Mouse (Mus musculus) layer of hippocampus, postnatal 25 days (tissue): ENCODE measurements around the gene Tmed11. TPM values are rescaled to one million over a fixed set of nuclear protein-coding genes. Genes with fewer than 3 reads are reported as not detected.
"Not testable (repeated sequence)": the region's sequence is repeated elsewhere in the genome, so short reads cannot be mapped to it uniquely, and the experiment has no call there.

ENCODE experiments used
- DNase-seq, 2 experiments: peaks; one replicate each; pipeline ENCODE4 v3.0.0; 2022; ENCODE audit warnings: mixed read lengths in 2 of 2, low spot score in 1 of 2; ENCODE audit errors: extremely low spot score in 1 of 2
- total RNA-seq, 2 experiments: library from RNA; stranded (reverse); gene quantifications; 2 replicates each; pipeline ENCODE4 v1.2.3; 2021

The Tmed11 gene
- not detected for total RNA-seq

DNA sequence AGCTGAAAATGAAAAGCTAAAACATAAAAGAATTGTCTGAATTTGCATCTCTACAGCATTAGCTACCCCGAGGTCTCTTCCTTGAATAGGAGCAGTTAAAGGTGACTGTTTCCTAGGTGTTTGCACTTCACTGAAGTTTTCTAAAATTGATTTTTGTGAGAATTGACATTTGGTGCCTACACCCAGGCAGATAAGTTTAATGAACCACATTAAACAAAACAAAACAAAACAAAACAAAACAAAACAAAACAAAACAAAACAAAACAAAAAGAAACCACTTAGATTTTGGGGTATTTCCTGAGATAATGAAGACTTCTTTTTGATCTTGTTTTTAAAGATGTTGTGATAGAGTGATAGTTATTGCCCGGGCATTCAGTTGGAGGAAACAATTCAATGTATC, at the start of gene Tmed11:
TSS of gene Tmed11 (minus strand) at position 101 of the 400 bp plus-strand sequence.
- DNase-seq, result not testable (repeated sequence)

DNA sequence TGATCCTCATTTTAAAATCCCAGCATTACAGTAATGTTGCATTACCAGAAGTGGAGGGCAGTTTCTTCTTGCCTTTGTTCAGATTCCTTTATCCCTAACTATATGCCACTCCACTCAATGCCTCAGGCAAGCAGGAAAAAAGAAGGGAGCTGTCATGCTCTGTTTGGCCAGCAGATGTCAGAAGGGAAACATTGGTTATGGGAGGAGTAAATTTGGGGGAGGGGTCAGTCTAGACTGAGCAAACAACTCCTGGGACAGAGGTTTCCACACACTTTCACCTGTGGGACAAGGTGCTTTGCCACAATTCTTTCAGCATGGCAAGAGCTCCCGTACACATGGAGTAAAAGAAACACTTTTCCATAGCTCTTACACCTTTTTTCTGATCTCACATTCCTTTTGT, 41.0 kb upstream of the Tmed11 start:
- DNase-seq, result peak in 1 of 2 experiments; percentile 3

DNA sequence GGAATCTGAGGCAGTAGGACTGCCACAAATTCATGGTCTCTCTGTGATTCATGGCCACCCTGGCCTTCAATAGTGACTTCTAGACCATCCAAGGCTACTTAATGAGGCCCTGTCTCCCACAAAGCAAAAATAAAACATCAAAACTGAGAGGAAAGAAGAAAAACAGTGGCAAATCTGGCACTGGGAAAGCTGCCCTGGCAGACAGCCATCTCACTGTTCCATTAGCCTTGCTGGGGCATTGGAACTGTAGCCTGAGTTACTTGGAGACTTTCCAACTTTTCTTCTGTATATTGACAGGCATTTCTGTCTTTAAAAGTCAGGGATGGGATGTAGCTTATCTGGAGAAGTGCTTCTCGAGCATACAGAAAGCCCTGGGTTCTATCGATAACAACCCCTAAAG, 28.1 kb upstream of the Tmed11 start:
- DNase-seq, result peak in 1 of 2 experiments; percentile 3

DNA sequence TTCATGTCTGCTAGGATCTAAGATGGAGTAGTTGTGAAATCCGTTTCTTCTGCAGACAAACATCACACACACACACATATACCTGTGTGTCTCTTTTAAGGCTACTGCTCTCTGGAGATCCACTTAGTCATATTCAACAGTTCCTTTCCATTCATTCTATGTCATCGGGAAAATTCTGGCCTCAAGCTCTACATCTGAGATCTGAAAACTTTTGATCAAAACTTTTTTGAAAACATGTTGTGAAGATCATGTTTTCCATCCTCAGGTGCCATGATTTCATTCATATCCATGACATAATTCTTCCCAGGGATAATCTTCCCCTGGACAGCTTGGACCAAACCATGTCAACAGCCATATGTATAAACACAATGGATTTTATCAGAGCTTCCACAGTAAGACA, 13.6 kb upstream of the Tmed11 start, which contains the start of gene Vmn2r8:
TSS of gene Vmn2r8 (minus strand) at position 101 of the 400 bp plus-strand sequence.
- DNase-seq, result not testable (repeated sequence)

DNA sequence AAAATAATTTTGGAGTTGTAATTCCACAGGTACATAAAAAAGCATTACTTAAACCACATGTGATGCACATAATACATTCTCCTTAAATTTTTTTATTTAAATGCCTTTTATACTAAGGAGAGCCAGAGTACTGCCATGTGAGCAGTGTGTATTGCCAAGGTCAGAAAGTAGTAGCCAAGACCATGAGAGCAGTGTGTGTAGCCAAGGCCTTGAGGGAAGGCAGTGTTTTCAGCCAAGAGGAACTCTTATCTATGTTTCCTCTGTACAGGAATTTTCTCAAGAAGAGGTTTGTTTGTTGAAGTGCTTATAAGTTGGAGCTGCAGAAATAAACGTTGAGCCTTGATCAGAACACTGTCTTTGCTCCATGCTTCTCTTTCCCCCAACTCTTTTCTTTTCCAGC, 8.5 kb upstream of the Tmed11 start:
- no peak for DNase-seq

DNA sequence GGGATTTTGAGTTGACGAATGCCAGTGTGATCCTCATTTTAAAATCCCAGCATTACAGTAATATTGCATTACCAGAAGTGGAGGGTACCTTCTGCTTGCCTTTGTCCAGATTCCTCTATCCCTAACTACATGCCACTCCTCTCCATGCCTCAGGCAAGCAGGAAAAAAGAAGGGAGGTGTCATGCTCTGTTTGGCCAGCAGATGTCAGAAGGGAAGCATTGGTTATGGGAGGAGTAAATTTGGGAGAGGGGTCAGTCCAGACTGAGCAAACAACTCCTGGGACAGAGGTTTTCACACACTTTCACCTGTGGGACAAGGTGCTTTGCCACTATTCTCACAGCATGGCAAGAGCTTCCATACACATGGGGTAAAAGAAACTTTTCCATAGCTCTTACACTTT, 4.8 kb downstream of the Tmed11 start:
- DNase-seq, result peak in 1 of 2 experiments; percentile 38

DNA sequence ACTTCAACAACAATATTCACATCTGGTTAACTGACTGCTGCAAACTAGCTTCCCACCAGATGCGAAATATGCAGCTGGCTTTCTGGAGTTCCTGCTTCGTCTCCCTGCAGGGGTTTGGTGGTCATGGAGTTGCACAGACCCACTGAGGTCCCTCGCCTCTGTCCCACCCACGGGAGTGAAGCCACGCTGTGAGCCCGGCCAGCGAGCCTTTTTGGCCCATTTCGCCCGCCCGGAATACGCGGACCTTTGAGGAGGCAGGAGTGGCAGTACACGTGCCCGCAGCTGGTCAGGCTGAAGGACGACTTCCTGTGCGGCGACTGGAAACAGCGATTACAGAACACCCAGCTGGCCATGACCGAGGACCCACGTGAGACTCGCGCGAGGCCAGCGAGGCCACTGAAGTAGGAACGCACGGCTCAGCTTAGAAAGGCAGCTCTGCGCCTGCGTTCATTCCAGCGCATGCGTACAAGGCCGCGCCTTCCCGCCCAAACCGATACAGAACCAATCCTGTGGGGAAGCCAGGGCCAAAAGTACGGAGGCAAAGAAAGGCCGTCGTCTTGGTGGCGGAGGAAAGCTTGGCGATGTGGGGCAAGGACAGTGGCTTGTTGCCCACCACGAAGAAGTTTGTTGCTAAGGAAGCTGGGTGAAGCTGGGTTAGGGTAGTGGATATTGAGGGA, 20.4 kb downstream of the Tmed11 start, which contains the start of gene Rnf212:
TSS of gene Rnf212 (minus strand) at position 353 of the 677 bp plus-strand sequence.
- no peak for DNase-seq

DNA sequence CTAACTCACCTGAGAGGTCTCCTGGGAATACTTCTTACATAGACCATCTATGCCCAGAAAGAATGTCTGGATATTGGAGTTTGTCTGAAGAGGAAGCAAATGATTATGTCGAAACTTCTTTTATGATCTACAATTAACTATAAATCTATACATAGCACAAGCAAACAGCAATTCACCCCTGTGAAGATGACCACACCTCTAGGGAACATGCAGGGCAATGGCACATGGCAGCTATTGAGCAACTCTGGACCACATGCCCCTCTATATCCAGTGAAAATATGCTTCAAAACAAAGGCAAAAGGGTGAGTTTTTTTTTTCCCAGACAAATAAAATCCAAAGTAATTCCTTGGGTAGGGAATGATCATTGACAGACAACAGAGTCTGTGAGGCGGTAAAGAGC, 35.2 kb downstream of the Tmed11 start:
- DNase-seq, result no peak

DNA sequence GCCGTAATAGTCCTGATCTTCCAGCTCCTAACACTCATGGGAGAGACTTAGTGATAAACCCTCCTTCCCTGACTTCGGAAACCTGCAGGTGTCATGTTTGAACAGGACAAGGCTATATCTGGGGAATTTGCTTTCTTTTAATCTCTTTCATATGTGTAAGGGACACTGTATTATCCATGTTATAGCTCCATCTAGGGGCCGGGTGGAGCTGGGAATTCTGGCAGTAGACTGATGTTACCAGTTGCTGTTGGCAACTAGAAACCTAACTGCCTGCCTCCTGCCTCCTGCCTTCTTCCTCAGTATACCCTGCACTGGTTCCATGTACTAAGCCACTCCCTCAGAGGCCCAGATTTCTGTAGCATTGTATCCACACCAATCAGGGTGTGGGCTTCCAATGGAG, 36.8 kb downstream of the Tmed11 start:
- peak; percentile 13 to 46 for DNase-seq

DNA sequence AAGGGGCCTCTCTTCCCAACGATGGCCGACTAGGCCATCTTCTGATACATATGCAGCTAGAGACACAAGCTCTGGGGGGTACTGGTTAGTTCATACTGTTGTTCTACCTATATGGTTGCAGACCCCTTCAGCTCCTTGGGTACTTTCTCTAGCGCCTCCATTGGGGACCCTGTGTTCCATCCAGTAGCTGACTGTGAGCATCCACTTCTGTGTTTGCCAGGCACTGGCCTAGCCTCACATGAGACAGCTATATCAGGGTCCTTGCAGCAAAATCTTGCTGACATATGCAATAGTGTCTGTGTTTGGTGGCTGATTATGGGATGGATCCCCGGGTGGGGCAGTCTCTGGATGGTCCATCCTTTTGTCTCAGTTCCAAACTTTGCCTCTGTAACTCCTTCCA, 43.9 kb downstream of the Tmed11 start:
- DNase-seq, result not testable (repeated sequence)

DNA sequence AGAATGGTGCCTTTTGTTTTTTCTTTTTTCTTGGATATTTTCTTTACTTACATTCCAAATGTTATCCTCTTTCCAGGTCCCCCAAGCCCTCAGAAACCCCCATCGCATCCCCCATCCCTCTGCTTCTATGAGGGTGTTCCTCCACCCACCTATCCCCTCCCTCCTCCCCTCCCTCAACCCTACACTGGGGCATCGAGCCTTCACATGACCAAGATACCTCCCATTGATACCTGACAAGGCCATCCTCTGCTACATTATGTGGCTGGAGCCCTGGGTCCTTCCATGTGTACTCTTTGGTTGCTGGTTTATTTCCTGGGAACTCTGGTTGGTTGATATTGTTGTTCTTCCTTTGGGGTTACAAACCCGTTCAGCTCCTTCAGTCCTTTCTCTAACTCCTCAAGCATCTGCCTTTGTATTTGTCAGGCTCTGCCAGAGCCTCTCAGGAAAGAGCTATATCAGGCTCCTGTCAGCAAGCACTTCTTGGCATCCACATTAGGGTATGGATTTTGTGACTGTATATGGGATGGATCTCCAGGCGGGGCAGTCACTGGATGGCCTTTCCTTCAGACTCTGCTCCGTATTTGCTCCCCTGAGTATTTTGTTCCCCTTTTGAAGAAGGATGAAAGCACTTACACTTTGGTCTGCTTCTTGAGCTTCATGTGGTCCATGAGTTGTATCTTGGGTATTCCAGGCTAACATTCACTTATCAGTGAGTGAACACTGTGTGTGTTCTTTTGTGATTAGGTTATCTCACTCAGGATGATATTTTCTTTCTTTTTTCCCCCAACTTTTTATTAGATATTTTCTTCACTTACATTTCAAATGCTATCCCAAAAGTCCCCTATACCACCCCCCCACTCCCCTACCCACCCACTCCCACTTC, 44.6 kb downstream of the Tmed11 start:
- no peak for DNase-seq

DNA sequence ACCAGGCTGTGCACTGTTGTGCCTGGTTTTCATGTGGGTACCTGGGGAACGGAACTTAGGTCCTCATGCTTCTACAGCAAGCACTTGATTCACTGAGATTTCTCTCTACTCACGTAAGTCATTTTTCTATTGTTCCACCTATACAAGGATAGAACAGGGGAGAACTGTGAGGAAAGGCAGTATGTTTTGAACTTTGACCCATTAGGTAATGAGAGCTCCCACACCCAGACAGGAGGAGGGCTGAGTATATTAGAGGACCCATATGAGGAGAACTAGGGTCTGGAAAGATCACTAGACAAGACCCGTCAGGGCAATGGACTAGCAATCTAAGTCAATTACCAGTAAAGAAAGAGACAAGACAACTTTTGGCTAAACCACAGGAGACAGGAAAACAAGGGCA, 50.5 kb downstream of the Tmed11 start:
- DNase-seq, result no peak

DNA sequence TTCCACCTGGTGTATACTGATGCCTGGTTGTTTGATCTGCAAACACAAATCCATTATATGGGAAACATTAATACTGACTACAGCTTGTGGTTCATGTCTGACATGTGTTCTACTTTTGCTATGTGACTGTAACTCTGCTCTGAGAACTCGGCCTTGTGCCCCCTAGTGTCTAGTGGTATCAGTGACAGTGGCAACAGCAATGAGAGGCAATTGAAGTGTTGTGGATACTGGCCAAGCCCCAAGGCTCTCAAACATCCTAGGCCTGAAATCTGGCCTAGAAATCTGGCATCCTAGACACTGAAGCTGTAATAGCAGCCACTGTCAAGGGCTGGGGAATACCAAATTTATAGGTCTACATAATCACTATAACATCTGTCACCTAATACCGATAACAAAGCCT, 51.3 kb downstream of the Tmed11 start:
- no peak for DNase-seq

DNA sequence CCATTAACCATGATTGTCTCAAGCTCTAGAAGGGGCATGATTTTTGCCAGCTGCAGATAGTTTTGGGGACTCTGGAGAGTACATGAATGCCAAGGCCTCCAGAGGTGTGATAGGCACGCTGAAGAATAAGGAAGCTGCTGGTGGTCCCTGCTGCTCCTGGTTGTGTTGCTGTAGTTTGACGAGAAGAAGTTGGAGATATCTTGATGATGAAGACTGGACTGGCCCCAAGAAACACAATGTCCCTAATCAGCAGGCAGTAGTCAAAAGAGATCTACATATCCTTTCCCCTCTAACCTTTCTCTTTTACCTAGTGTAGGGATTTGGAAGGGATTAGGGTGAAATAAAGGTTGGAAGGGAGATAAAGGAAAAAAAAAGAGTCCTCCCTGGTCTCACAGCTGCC, 52.6 kb downstream of the Tmed11 start:
- DNase-seq, result no peak

DNA sequence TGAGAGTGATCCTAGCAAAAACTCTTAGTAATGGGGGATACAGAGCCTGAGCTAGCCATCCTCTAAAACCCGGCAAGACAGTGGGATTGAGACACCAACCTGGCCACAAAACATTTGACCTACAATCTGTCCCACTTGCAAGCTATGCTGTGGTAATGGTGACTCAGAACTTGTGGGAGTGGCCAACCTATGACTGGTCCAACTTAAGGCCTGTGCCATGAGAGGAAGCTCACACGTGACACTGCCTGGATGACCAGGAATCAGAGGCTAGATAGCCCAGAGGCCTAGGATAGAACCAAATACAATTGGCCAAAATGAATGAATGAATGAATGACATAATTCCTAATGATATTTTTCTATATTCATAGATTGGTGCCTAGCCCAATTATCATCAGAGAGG, 53.3 kb downstream of the Tmed11 start:
- no peak for DNase-seq

DNA sequence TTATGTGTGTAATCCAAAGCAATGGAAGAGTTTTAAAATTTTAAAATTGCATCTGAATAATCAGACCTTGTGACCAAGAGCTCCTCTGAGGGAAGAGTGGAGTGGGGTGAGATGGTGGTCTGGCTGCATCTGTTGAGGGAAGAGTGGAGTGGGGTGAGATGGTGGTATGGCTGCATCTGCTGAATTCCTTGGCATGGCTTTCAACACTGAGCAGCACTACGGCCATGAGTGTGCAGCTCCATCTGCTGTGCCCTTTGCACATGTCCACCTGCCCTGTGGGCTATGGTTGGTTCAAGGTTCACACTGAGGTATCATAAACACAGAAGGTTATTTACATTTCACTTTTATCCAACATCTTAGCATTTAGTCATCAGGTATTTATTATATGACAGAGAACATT, 67.7 kb downstream of the Tmed11 start:
- no peak for DNase-seq

Other genes with a start within 250 kb of the Tmed11 start
- 100 to 1,000 TPM; 519 to 570 TPM for gene Cplx1, start 245.3 kb downstream of the Tmed11 start, total RNA-seq
- gene Gak, start 165.6 kb downstream of the Tmed11 start, total RNA-seq, result 100 to 1,000 TPM in 1 of 2 experiments, 10 to 100 TPM in 1; 95.7 to 103 TPM
- gene Tmem175, start 165.6 kb downstream of the Tmed11 start, total RNA-seq, result 10 to 100 TPM; 39.6 to 47.4 TPM
- gene Idua, start 135.0 kb downstream of the Tmed11 start, total RNA-seq, result 10 to 100 TPM; 10.4 to 19.6 TPM
- gene Dgkq, start 125.7 kb downstream of the Tmed11 start, total RNA-seq, result 10 to 100 TPM; 44.5 to 54.9 TPM
- 1 to 10 TPM; 1.2 to 1.6 TPM for gene Slc26a1, start 119.8 kb downstream of the Tmed11 start, total RNA-seq
- 10 to 100 TPM; 23.5 to 31.4 TPM for gene Fgfrl1, start 103.0 kb downstream of the Tmed11 start, total RNA-seq
- not detected for gene Rnf212, start 20.4 kb downstream of the Tmed11 start, total RNA-seq
- not detected for gene Vmn2r8, start 13.5 kb upstream of the Tmed11 start, total RNA-seq
- not detected for gene Vmn2r9, start 57.2 kb upstream of the Tmed11 start, total RNA-seq
- gene Vmn2r10, start 211.2 kb upstream of the Tmed11 start, total RNA-seq, result not detected